Mouse (Mus musculus) liver, embryonic 16.5 days (tissue): ENCODE results near the gene Gm13212. TPM values are rescaled to one million over a fixed set of nuclear protein-coding genes. Genes with fewer than 3 reads are reported as not detected.

Experiments used
- polyA plus RNA-seq: library from polyadenylated mRNA; unstranded; fragments of >200 nt; fragmentation: Nextera tagmentation; extraction: Ambion mirVana; gene quantifications from 2 replicates; pipeline ENCODE4 v1.2.1, GENCODE M21; 2015

Gm13212 gene
- polyA plus RNA-seq, 1 experiment from 2014 or later = 1.4 TPM

Other genes starting within 250 kb of the Gm13212 start
- not detected in 2 replicates for gene Zfp990, start 74.4 kb upstream of the Gm13212 start, polyA plus RNA-seq
- gene Zfp980, start 85.5 kb downstream of the Gm13212 start, polyA plus RNA-seq = not detected in 2 replicates